ENCODE assay signal across 9 mouse cellular contexts in the genomic region with DNA sequence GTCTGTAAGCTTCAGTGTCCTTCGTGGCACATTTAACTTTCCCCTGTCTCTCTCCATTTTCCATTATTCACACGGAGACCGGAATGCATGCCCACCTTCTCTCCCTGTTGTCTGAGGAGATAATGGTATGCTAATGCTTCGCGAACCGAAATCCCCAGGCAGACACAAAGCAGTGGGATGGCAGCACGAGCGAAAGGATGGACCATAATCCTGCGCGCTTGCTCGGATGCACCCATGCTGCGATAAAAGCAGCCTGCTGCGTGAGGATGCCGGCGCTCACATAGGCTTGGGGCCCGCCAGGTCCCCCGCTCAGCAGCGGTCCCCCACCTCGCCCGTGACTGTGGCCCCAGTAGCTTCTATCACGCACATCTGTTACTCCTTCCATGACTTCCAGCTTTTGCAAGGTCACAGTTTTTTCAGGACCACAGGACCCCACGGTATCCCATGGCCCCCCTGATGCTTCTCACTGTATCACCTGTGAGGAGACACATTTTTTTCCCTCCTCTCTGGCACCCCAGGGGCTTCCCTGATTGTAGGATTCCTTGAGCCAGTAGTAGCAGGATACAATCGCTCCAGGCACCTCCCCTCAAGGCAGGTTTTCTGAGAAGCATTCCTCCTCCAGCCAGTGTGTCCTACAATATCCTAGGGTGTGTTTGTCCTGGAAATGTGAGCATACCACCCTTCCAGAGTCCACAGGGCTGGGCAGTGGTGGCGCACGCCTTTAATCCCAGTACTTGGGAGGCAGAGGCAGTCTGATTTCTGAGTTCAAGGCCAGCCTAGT. TPM values are rescaled to one million over a fixed set of nuclear protein-coding genes. Genes with fewer than 3 reads are reported as not detected.
DNase-seq lines count a peak whose midpoint lies in the region; ATAC-seq and TF ChIP-seq lines count a peak whose summit lies in the region.
"Had no signal": no experiment of that assay in that cellular context is flagged by ENCODE, and none has a peak within 500 bp of the region (broad histone marks: within the 10 kb centered on the region; RNA-seq: fewer than 3 reads in every experiment).

No protein-coding gene starts in this region.

- H3K27ac ChIP-seq in kidney, embryonic 14.5 days (ENCODE audit: low read depth, low read length) = no peak overlapping the region
- peak overlapping the region; percentile 36; the same call in 1 of the 2 replicates for H3K27ac ChIP-seq in hindbrain, postnatal 0 days
- H3K27ac ChIP-seq in neural tube, embryonic 11.5 days (ENCODE audit: low read depth, low read length) = no peak overlapping the region; the same call in 1 of the 2 replicates
- H3K27ac ChIP-seq in lung, postnatal 0 days (ENCODE audit: low read length) = no peak overlapping the region

- WGBS in kidney, embryonic 14.5 days = 13% methylated on average over 25 of the region's 25 CpGs
- 10% methylated on average over 25 of the region's 25 CpGs for WGBS in hindbrain, postnatal 0 days
- WGBS in neural tube, embryonic 11.5 days = 5% methylated on average over 25 of the region's 25 CpGs
- 43% methylated on average over 25 of the region's 25 CpGs for WGBS in lung, postnatal 0 days

- no peak for TF ChIP-seq CTCF in hindbrain, postnatal 0 days (IDR thresholded peaks at IDR 0.05; ENCODE audit: low read depth)
- TF ChIP-seq CTCF in lung, postnatal 0 days (IDR thresholded peaks at IDR 0.05) = no peak

- peak overlapping the region; percentile 45 for H3K4me2 ChIP-seq in kidney, embryonic 14.5 days (replicated peaks; ENCODE audit: low read depth, low read length)
- H3K4me2 ChIP-seq in hindbrain, postnatal 0 days (ENCODE audit: low read depth, low read length) = peak overlapping the region; percentile 58
- H3K4me2 ChIP-seq in neural tube, embryonic 11.5 days (ENCODE audit: low read depth) = peak overlapping the region; percentile 56
- no peak overlapping the region for H3K4me2 ChIP-seq in lung, postnatal 0 days (replicated peaks; ENCODE audit: low read depth, low read length)

- peak overlapping the region; percentile 23; the same call in 1 of the 2 replicates for H3K9ac ChIP-seq in kidney, embryonic 14.5 days (ENCODE audit: low read depth, low read length)
- H3K9ac ChIP-seq in hindbrain, postnatal 0 days (replicated peaks; ENCODE audit: low read length) = peak overlapping the region; percentile 51; the same call in 1 of the 2 replicates
- H3K9ac ChIP-seq in neural tube, embryonic 11.5 days (ENCODE audit: low read length) = peak overlapping the region; percentile 49
- no peak overlapping the region for H3K9ac ChIP-seq in lung, postnatal 0 days (replicated peaks; ENCODE audit: low read depth)

- H3K4me1 ChIP-seq in kidney, embryonic 14.5 days (ENCODE audit: control insufficient read depth, insufficient read depth, low read length) = peaks cover 50% of the 10 kb centered on the region
- peaks cover 11% of the 10 kb centered on the region; the same call in 1 of the 2 replicates for H3K4me1 ChIP-seq in hindbrain, postnatal 0 days (ENCODE audit: insufficient read depth, low read length)
- H3K4me1 ChIP-seq in neural tube, embryonic 11.5 days (ENCODE audit: control insufficient read depth, insufficient read depth, low read length) = peaks cover 4% of the 10 kb centered on the region; the same call in 1 of the 2 replicates
- peaks cover 10% of the 10 kb centered on the region for H3K4me1 ChIP-seq in lung, postnatal 0 days (ENCODE audit: insufficient read depth, low read depth, low read length)

- H3K4me3 ChIP-seq in kidney, embryonic 14.5 days (ENCODE audit: low read length) = peak overlapping the region; percentile 17
- peak overlapping the region; percentile 24 for H3K4me3 ChIP-seq in hindbrain, postnatal 0 days (ENCODE audit: low read length)
- H3K4me3 ChIP-seq in neural tube, embryonic 11.5 days (ENCODE audit: low read depth, low read length) = peak overlapping the region; percentile 17
- no peak overlapping the region for H3K4me3 ChIP-seq in lung, postnatal 0 days (ENCODE audit: low read depth, low read length)

- no peaks in the 10 kb centered on the region for H3K36me3 ChIP-seq in kidney, embryonic 14.5 days (ENCODE audit: control insufficient read depth, insufficient read depth, low read length)
- no peaks in the 10 kb centered on the region for H3K36me3 ChIP-seq in hindbrain, postnatal 0 days (ENCODE audit: insufficient read depth, low read length)
- H3K36me3 ChIP-seq in neural tube, embryonic 11.5 days (ENCODE audit: control insufficient read depth, insufficient read depth, low read length) = no peaks in the 10 kb centered on the region
- H3K36me3 ChIP-seq in lung, postnatal 0 days (ENCODE audit: insufficient read depth, low read length) = no peaks in the 10 kb centered on the region

- TF ChIP-seq EP300 in lung, postnatal 0 days (IDR thresholded peaks at IDR 0.05) = no peak

- no peak for ATAC-seq in kidney, embryonic 14.5 days (ENCODE audit: low FRiP score, low TSS enrichment)
- ATAC-seq in hindbrain, postnatal 0 days = peak; percentile 44; the same call in 1 of the 2 replicates
- peak; percentile 29 for ATAC-seq in neural tube, embryonic 11.5 days (ENCODE audit: insufficient read depth, low FRiP score, low TSS enrichment)
- ATAC-seq in lung, postnatal 0 days = no peak

- no peaks in the 10 kb centered on the region for H3K27me3 ChIP-seq in kidney, embryonic 14.5 days (ENCODE audit: control insufficient read depth, insufficient read depth, low read length)
- no peaks in the 10 kb centered on the region for H3K27me3 ChIP-seq in hindbrain, postnatal 0 days (ENCODE audit: insufficient read depth, low read length)
- H3K27me3 ChIP-seq in neural tube, embryonic 11.5 days (ENCODE audit: control insufficient read depth, insufficient read depth, low read length) = no peaks in the 10 kb centered on the region
- no peaks in the 10 kb centered on the region for H3K27me3 ChIP-seq in lung, postnatal 0 days (replicated peaks; ENCODE audit: insufficient read depth, low read length)

- no peak for DNase-seq in kidney, adult 9 months
- DNase-seq in embryo, embryonic 10 days (ENCODE audit: low spot score) = peak; percentile 38
- peak; percentile 49 for DNase-seq in hindbrain, postnatal 0 days (ENCODE audit: low spot score)
- peak; percentile 55 for DNase-seq in neural tube, embryonic 11.5 days (ENCODE audit: low spot score)
- no peak for DNase-seq in urinary bladder, adult 18-20 months (ENCODE audit: low spot score in 2 of 2)
- no peak for DNase-seq in adrenal gland, postnatal 14 days
- no peak for DNase-seq in lung, postnatal 0 days (ENCODE audit: low spot score)

- H3K9me3 ChIP-seq in kidney, embryonic 14.5 days (ENCODE audit: control insufficient read depth, low read length) = no peaks in the 10 kb centered on the region
- no peaks in the 10 kb centered on the region for H3K9me3 ChIP-seq in hindbrain, postnatal 0 days (ENCODE audit: low read length)
- H3K9me3 ChIP-seq in neural tube, embryonic 11.5 days (ENCODE audit: control insufficient read depth, low read length) = no peaks in the 10 kb centered on the region
- H3K9me3 ChIP-seq in lung, postnatal 0 days (ENCODE audit: low read length) = no peaks in the 10 kb centered on the region

RNA-seq across cellular contexts. Expression of a gene that starts 24.8 kb away (rescaled TPM):
- 431 and 487 TPM in 2 replicates for polyA plus RNA-seq in kidney, embryonic 14.5 days (2014; fragmentation: Nextera tagmentation; extraction: Ambion mirVana)
- 189 and 321 TPM in 2 replicates for total RNA-seq in hindbrain, postnatal 0 days (2014; rRNA removed)
- 406 and 407 TPM in 2 replicates for polyA plus RNA-seq in hindbrain, postnatal 0 days (2015; fragmentation: Nextera tagmentation; extraction: Ambion mirVana)
- polyA plus RNA-seq in neural tube, embryonic 11.5 days (2014; fragmentation: Nextera tagmentation; extraction: Ambion mirVana) = 274 and 286 TPM in 2 replicates
- 237 and 250 TPM in 2 replicates for total RNA-seq in adrenal gland, postnatal 14 days (2021)
- polyA plus RNA-seq in lung, postnatal 0 days (2015; fragmentation: Nextera tagmentation; extraction: Ambion mirVana) = 420 and 466 TPM in 2 replicates

RNA-seq across cellular contexts. Expression of a gene that starts 24.9 kb away (rescaled TPM):
- 50.3 and 62.5 TPM in 2 replicates for polyA plus RNA-seq in kidney, embryonic 14.5 days (2014; fragmentation: Nextera tagmentation; extraction: Ambion mirVana)
- total RNA-seq in hindbrain, postnatal 0 days (2014; rRNA removed) = 105 and 126 TPM in 2 replicates
- 76.9 and 82.7 TPM in 2 replicates for polyA plus RNA-seq in hindbrain, postnatal 0 days (2015; fragmentation: Nextera tagmentation; extraction: Ambion mirVana)
- 45.7 and 46.6 TPM in 2 replicates for polyA plus RNA-seq in neural tube, embryonic 11.5 days (2014; fragmentation: Nextera tagmentation; extraction: Ambion mirVana)
- 297 and 309 TPM in 2 replicates for total RNA-seq in adrenal gland, postnatal 14 days (2021)
- 77.8 and 81.2 TPM in 2 replicates for polyA plus RNA-seq in lung, postnatal 0 days (2015; fragmentation: Nextera tagmentation; extraction: Ambion mirVana)

RNA-seq across cellular contexts. Expression of a gene that starts 55.6 kb away (rescaled TPM):
- not detected in 2 replicates for polyA plus RNA-seq in kidney, embryonic 14.5 days (2014; fragmentation: Nextera tagmentation; extraction: Ambion mirVana)
- not detected in 2 replicates for total RNA-seq in hindbrain, postnatal 0 days (2014; rRNA removed)
- polyA plus RNA-seq in hindbrain, postnatal 0 days (2015; fragmentation: Nextera tagmentation; extraction: Ambion mirVana) = 0.05 TPM in 1 of 2 replicates, not detected in the other
- not detected in 2 replicates for polyA plus RNA-seq in neural tube, embryonic 11.5 days (2014; fragmentation: Nextera tagmentation; extraction: Ambion mirVana)
- not detected in 2 replicates for total RNA-seq in adrenal gland, postnatal 14 days (2021)
- 0.04 TPM in 2 replicates for polyA plus RNA-seq in lung, postnatal 0 days (2015; fragmentation: Nextera tagmentation; extraction: Ambion mirVana)
- total RNA-seq: liver, adult 2 months had no signal
- polyA plus RNA-seq: liver, adult 2 months had no signal

Comparison
In these comparisons a context has a peak if more than half of its experiments do, and no peak if none do; other contexts are left out.
1. ATAC-seq: peak in hindbrain, postnatal 0 days (single experiment) and neural tube, embryonic 11.5 days (single experiment); none in kidney, embryonic 14.5 days (single experiment) and lung, postnatal 0 days (single experiment).
2. DNase-seq: peak in embryo, embryonic 10 days (single experiment), hindbrain, postnatal 0 days (single experiment) and neural tube, embryonic 11.5 days (single experiment); none in kidney, adult 9 months (single experiment), urinary bladder, adult 18-20 months (0 of 2), adrenal gland, postnatal 14 days (single experiment) and lung, postnatal 0 days (single experiment).